Mouse (Mus musculus) heart, postnatal 0 days (tissue): ENCODE results near the gene Gm1043. TPM values are rescaled to one million over a fixed set of nuclear protein-coding genes. Genes with fewer than 3 reads are reported as not detected.
A peak's percentile ranks its signal among the peaks of the same experiment; 100 is the strongest.

Experiments
- ATAC-seq: fragments of 200-750 bp; cut with Nextera tagmentation; 2 replicates; pipeline ENCODE4 v1.8.0; 2017; ENCODE audit warnings: low read depth, moderate number of reproducible peaks, moderate library complexity; ENCODE audit not compliant: insufficient read depth
- DNase-seq: peaks from one replicate; pipeline ENCODE4 v3.0.0-alpha.2; 2016; ENCODE audit warnings: low spot score
- H3K27ac ChIP-seq: fragments of 300-500 bp; sonication (generic); 2 replicates; pipeline ENCODE4 v1.5.1; 2014; ENCODE audit warnings: low read depth, mild to moderate bottlenecking
- H3K27me3 ChIP-seq: fragments of 300-500 bp; sonication (generic); 2 replicates; pipeline ENCODE4 v1.6.1; 2014; ENCODE audit warnings: low read length, mixed read lengths; ENCODE audit not compliant: control insufficient read depth, insufficient read depth
- H3K36me3 ChIP-seq: fragments of 300-500 bp; sonication (generic); replicated peaks from 2 replicates; pipeline ENCODE4 v1.6.1; 2014; ENCODE audit warnings: low read length, mixed read lengths; ENCODE audit not compliant: control insufficient read depth, insufficient read depth
- H3K4me1 ChIP-seq: fragments of 300-500 bp; sonication (generic); 2 replicates; pipeline ENCODE4 v1.6.1; 2014; ENCODE audit warnings: antibody characterized with exemption; ENCODE audit not compliant: control insufficient read depth, insufficient read depth
- H3K4me2 ChIP-seq: fragments of 300-500 bp; sonication (generic); 2 replicates; pipeline ENCODE4 v1.6.1; 2014; ENCODE audit warnings: low read depth, mild to moderate bottlenecking, low read length, moderate library complexity
- H3K4me3 ChIP-seq: fragments of 300-500 bp; sonication (generic); 2 replicates; pipeline ENCODE4 v1.5.1; 2014; ENCODE audit warnings: low read depth, low read length
- H3K9ac ChIP-seq: fragments of 300-500 bp; sonication (generic); replicated peaks from 2 replicates; pipeline ENCODE4 v1.6.1; 2014; ENCODE audit warnings: low read depth, low read length, mixed read lengths
- H3K9me3 ChIP-seq: fragments of 300-500 bp; sonication (generic); replicated peaks from 2 replicates; pipeline ENCODE4 v1.6.1; 2016; ENCODE audit warnings: low read length; ENCODE audit not compliant: control insufficient read depth
- CTCF ChIP-seq: IDR thresholded peaks from 2 replicates; pipeline ENCODE4 v1.5.1; 2016; ENCODE audit warnings: antibody characterized with exemption, control low read depth, low read depth
- EP300 ChIP-seq: IDR thresholded peaks from 2 replicates; pipeline ENCODE4 v1.6.1; 2016; ENCODE audit warnings: antibody characterized with exemption, low read depth
- WGBS: fragments of 180-500 bp; shearing (Covaris S2); extraction: QIAGEN DNeasy Blood & Tissue Kit; methylation state at CpG from one replicate; pipeline ENCODE4 v1.1.7; 2014; 5-methylcytosine and 5-hydroxymethylcytosine counted together
- polyA plus RNA-seq: library from polyadenylated mRNA; unstranded; fragments of >200 nt; fragmentation: Nextera tagmentation; extraction: Ambion mirVana; gene quantifications from 2 replicates; pipeline ENCODE4 v1.2.1, GENCODE M21; 2015
- total RNA-seq: library from RNA; depleted of rRNA; stranded (reverse); fragments of >200 nt; gene quantifications from 2 replicates; pipeline ENCODE4 v1.2.3, GENCODE M21; 2014; ENCODE audit warnings: low replicate concordance

Gene Gm1043
- total and polyA plus RNA-seq, 2 experiments from 2014 or later, result not detected

- TF ChIP-seq EP300 (no peak), CTCF (no peak)
- H3K9me3 ChIP-seq, result no peaks in the 10 kb centered on the region
- peak overlapping the region; percentile 34; the same call in 1 of the 2 replicates for H3K27ac ChIP-seq
- H3K4me2 ChIP-seq, result no peak overlapping the region
- DNase-seq (no peak), ATAC-seq (no peak)
- no peaks in the 10 kb centered on the region for H3K27me3 ChIP-seq
- no peaks in the 10 kb centered on the region for H3K4me1 ChIP-seq
- H3K9ac ChIP-seq, result no peak overlapping the region
- no peak overlapping the region for H3K4me3 ChIP-seq
- H3K36me3 ChIP-seq, result no peaks in the 10 kb centered on the region
- WGBS, result 53% methylated on average over 7 of the region's 7 CpGs
Measured at GRCm38 (mm10) chr5:37083209-37083770, 1.9 kb upstream of the Gm1043 start.

DNA sequence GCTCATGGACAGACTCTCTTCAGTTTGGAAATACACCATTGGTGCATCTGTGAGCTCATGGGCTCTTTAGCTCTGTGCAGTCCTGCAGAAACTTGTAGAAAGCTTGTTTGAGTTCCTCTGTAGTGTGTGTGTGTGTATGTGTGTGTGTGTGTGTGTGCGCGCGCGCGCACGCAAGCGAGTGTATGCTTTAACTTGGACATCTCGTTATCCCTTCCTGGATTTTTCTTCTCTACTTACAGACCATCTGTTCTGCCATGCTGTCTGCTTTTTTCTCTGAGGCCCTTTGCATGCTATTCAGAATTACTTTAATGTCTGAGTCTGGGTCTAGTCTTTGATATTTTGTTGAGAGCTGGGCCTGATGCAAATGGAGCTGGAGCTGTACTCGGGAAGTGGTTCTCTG is 1.3 kb upstream of the Gm1043 start:
- Histone ChIP-seq H3K27ac (no peak overlapping the region), H3K36me3 (no peaks in the 10 kb centered on the region), H3K9me3 (no peaks in the 10 kb centered on the region), H3K4me1 (no peaks in the 10 kb centered on the region), H3K4me3 (no peak overlapping the region), H3K9ac (no peak overlapping the region), H3K4me2 (no peak overlapping the region), H3K27me3 (no peaks in the 10 kb centered on the region)
- ATAC-seq (no peak), DNase-seq (no peak)
- TF ChIP-seq CTCF (no peak), EP300 (no peak)
- WGBS, result 91% methylated on average over 9 of the region's 9 CpGs

GRCm38 (mm10) chr5:37085918-37086317 is 748 bp downstream of the Gm1043 start:
- no peak overlapping the region for H3K9ac ChIP-seq
- no peak for DNase-seq
- H3K9me3 ChIP-seq, result no peaks in the 10 kb centered on the region
- WGBS, result 58% methylated on average over 3 of the region's 3 CpGs
- no peak overlapping the region for H3K4me3 ChIP-seq
- peaks cover 13% of the 10 kb centered on the region for H3K27me3 ChIP-seq
- no peak for ATAC-seq
- no peaks in the 10 kb centered on the region for H3K4me1 ChIP-seq
- no peak for TF ChIP-seq EP300
- no peak for TF ChIP-seq CTCF
- H3K4me2 ChIP-seq, result no peak overlapping the region
- no peaks in the 10 kb centered on the region for H3K36me3 ChIP-seq
- no peak overlapping the region for H3K27ac ChIP-seq

- TF ChIP-seq CTCF (no peak), EP300 (no peak)
- Histone ChIP-seq H3K27ac (no peak overlapping the region), H3K4me2 (no peak overlapping the region), H3K4me1 (no peaks in the 10 kb centered on the region), H3K27me3 (peaks cover 32% of the 10 kb centered on the region), H3K36me3 (no peaks in the 10 kb centered on the region), H3K4me3 (no peak overlapping the region), H3K9ac (no peak overlapping the region), H3K9me3 (no peaks in the 10 kb centered on the region)
- WGBS, result 20% methylated on average over 2 of the region's 2 CpGs
- DNase-seq (no peak), ATAC-seq (no peak)
Measured at GRCm38 (mm10) chr5:37087786-37088185, 2.6 kb downstream of the Gm1043 start.

- peaks cover 39% of the 10 kb centered on the region for H3K27me3 ChIP-seq
- WGBS, result 36% methylated on average over 1 of the region's 1 CpGs
- no peak for DNase-seq
Measured at GRCm38 (mm10) chr5:37088342-37089108, 3.4 kb downstream of the Gm1043 start.

More at GRCm38 (mm10) chr5:37088342-37089108, 3.4 kb downstream of the Gm1043 start:
- Histone ChIP-seq H3K4me2 (no peak overlapping the region), H3K9me3 (no peaks in the 10 kb centered on the region), H3K9ac (no peak overlapping the region), H3K36me3 (no peaks in the 10 kb centered on the region), H3K4me3 (no peak overlapping the region), H3K27ac (no peak overlapping the region), H3K4me1 (no peaks in the 10 kb centered on the region)
- ATAC-seq, result no peak
- TF ChIP-seq EP300, result no peak
- no peak for TF ChIP-seq CTCF
